Mouse (Mus musculus): ENCODE results near the gene Sipa1l1. TPM values are rescaled to one million over a fixed set of nuclear protein-coding genes. Genes with fewer than 3 reads are reported as not detected.

Sipa1l1 gene
- total RNA-seq, 2 experiments from 2014 or later = 26.9 to 29.9 TPM

DNA sequence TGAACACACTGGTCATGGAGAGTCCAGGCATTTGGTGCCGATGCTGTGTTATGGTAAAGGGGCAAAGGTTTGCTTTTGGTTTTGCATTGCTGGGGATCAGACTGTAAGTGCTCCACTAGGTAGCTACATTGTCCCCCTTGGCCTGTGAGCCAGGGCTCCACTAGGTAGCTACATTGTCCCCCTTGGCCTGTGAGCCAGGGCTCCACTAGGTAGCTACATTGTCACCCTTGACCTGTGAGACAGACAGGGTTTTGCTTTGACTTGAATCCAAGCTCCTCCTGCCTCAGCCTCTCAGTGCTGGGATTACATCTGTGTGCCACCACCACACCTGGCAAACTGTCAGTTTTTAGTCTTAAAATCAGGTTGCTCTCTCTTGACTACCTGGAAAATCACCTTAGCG, 115.9 kb downstream of the Sipa1l1 start:
- no peak; the same call in 1 of the 2 replicates for ATAC-seq (replicated peaks; ENCODE audit: poor library complexity)

DNA sequence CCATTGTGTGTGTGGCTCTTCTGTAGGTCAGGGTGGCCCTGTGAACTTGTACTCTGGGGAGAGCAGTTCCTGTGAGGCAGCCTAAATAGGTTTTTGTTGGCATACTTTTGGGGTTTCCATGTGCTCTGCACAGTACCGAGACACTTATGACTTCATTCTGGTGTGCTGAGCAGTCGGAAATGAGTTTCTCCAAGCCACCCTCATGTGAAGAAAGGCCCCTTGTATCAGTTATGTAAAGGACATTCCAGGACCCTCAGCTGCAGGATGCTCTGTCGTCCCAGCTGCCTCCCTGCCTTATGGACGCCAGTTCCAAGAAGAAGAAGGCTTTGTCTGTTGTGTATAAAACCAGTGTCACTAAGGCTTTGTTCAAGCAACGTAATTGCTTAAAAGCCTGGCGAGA, 116.9 kb downstream of the Sipa1l1 start:
- ATAC-seq (replicated peaks; ENCODE audit: poor library complexity) = no peak

DNA sequence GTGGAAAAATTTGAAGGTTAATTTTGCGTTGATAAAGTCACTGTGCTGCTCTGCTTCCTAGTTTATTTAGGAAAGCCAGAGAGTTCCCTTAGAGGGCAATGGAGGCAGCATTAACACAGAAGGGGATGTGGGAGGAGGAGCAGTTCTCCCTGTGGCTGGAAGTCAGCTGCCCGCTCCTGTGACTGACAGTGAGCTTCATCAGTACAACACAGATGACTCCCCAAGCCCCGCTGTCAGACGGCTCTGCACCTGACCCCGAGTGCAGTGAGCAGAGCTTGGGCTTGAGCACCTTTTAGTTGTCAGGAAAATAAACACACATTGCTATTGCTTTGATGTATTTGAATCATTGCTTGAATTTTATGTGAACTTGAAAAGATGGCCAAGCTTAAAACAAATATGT, 117.7 kb downstream of the Sipa1l1 start:
- no peak for ATAC-seq (replicated peaks; ENCODE audit: poor library complexity)

DNA sequence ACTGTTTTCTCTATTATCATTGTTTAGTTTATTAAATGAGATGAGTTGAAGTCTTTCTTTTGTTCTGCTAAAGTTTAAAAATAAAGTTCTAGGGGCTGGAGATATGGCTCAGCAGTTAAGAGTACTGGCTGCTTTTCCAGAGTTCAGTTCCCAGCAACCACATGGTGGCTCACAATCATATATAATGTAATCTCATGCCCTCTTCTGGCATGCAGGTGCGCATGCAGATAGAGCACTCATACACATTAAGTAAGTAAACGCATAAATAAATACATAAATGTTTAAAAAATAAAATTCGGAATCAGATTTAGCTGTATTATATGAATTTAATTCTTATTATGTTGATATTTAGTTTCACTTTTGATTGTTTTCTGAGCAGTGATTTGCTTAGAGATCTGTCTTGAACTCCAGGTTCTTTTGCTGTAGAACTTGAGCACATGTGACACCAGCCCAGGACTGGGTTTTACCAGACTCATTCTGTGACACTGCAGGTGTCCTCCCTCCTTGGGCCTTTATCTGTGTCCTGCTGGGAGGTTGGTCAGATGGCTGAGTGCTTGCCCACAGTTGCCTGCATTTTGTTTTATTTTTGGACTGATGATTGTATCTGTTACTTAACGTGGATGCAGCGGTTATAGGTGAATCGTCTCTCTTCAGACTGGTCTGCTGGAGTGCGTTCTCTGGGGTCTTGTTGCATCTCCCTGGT, 124.6 kb downstream of the Sipa1l1 start:
- no peak for ATAC-seq (replicated peaks; ENCODE audit: poor library complexity)

DNA sequence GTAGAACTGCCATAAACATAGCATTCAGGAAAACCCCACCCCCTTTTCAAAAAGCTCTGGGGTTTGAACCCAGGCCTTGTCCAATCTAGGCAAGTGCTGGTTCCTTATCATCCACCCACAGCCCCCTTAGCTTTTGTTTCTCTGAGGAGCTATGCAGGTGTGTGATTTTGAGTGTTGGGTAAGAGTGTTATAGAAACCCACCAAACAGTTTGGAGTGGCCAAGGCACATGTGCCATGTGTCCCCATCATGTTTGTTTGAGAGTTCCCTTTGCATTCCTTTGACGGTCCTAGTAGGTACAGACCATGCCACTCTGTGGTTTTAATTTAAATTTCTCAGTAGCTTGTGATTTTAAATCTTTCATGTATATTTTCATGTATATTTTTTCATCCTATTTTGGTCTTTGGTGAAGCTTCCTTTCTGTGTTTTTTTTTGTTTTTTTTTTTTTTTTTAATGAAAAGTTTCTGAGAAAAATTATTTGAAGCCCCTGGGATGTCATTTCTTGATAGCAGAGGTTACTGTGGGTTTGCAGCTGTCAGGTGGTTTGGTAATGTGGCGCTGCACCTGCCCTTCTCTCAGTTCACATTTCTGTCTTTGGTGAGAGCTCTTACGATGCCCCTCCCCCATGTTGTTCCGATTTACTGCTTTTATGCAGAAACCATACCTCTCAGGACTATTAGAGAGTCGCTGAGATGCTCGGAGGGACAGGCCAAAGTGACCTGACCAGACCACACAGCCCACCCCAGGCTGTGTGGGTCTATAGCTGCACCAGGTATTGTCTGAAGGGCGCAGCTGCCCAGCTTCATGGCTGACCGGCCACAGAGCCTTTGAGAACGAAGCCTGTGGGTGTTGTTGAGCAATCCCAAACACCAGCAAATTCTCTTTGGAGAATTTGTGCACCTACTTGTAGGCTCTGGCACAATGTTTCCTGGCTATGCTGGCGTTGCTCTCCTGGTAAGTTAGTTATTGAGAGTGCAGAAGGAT, 126.1 kb downstream of the Sipa1l1 start:
- ATAC-seq (replicated peaks; ENCODE audit: poor library complexity) = no peak

DNA sequence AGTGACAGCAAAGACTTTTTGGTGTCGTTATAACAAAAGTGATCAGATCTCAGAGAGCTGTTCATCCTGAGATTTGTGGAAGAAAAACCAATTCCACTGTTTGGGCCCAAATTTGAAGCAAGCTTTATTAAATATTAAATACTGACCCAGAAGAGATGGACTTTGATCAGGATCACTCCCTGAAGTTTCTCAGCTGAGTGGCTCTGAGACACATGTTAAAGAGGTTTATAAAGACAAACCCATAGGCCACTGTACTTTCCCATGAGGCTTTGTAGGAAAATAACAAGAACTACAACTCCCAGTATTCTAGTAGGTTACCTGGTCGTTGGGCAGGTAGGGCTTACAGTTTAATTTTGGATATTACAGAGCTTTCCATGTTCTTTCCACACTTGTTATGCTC, 127.2 kb downstream of the Sipa1l1 start:
- ATAC-seq (replicated peaks; ENCODE audit: poor library complexity) = no peak

DNA sequence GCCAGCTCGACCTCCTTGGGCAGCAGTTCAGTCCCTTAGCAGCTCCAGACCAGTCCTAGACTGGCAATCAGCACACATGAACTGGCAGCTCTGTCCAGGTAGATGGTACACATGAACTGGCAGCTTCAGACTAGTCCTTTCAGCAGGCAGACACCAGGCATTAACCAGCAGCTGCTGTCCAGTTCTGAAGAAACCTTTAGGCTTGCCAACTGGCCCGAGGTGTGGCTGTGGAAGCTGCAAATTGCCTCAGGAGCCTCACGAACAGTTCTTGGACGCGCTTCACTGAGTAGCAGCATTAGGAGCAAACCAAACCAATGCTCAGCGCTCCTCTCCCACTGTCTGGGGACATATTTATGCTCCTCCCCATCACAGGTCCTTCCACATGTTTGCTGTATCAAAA, 128.1 kb downstream of the Sipa1l1 start:
- no peak for ATAC-seq (replicated peaks; ENCODE audit: poor library complexity)

DNA sequence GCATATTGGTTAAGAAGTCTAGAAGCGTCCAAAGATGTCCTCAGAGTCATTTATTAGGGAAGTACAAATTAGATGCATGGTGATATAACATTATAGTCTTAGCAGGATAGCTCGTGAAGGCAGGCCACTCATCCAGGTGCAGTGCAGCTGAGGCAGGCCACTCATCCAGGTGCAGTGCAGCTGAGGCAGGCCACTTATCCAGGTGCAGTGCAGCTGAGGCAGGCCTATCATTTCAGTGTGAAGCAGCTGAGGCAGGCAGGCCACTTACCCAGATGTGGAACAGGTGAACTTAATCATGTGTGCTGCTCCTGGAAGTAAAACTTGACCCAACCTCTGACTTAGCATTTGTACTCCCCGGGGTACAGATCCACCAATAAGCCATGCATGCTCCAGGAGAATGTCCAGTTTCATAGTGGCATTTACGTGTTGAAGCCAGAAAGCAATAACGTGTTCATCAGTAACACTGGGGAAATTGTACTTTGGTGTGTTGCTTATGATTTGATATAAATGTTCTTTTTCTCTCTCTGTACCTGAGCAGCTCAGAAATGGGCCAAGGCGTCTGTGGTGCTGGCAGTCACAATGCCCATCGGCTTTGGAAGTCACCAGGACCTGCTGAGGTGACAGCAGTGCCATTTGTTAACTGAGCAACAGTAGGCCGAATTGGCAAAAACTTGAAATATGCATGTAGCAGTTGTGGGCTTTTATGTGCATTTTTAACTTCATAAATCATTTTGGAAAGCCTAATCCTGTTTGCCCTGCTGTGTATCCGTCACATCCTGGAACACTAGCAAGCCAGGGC, 129.7 kb downstream of the Sipa1l1 start:
- ATAC-seq (replicated peaks; ENCODE audit: poor library complexity) = no peak

DNA sequence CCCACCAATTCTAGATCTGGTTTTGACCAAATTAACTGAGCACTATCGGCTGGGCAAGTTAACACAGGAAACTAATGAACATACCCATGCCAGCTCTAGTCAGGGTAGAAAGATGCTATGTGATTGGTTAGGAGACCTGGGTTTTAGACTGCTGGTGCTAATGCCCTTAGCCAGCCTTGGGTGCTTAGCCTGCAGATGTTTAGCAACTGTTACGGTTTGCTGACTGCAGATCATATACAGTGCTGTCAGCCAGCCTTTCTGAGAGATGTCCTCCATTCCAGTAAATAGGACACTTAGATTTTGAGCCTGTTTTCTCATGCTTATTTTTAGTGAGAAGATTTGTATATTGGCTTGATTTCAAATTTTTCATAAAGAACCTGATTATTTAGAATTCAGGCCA, 135.0 kb downstream of the Sipa1l1 start:
- ATAC-seq (replicated peaks; ENCODE audit: poor library complexity) = no peak

DNA sequence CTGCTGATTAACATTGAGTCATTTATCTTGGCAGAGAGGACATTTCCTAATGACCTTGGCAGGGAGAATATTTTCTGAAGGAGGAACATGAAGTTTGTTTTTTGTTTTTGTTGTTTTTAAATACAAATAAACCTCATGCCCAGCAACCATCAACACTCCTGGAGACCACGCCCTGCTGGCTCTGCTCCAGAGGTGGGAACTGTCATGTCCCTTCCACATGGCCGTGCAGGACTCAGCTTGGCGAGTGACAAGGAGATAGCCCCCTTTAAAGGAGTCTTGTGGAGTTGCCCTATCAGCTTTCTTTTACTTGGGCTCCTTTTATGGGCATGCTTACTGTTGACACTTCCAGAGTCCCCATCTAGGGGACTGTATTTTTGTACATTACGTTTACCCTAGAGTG, 136.9 kb downstream of the Sipa1l1 start:
- ATAC-seq (replicated peaks; ENCODE audit: poor library complexity) = peak; percentile 58

DNA sequence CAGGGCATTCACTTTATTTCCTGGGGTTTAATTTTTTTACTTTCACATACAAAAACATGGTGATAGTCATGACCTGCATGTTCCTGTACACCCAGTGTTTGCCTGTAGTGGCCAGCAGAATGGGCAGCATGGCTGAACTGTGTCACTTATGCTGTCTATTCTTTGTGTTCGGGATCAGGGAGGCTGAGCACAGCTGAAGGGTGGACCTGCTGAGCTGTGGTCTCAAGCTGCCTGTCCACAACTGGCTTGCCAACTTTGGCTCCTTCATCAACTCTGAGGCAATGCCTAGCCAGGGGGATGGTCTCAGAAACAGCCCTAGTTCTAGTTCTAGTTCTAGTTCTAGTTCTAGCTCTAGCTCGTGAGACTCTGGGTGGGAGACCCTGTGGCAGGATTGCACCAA, 142.5 kb downstream of the Sipa1l1 start:
- no peak for ATAC-seq (replicated peaks; ENCODE audit: poor library complexity)

DNA sequence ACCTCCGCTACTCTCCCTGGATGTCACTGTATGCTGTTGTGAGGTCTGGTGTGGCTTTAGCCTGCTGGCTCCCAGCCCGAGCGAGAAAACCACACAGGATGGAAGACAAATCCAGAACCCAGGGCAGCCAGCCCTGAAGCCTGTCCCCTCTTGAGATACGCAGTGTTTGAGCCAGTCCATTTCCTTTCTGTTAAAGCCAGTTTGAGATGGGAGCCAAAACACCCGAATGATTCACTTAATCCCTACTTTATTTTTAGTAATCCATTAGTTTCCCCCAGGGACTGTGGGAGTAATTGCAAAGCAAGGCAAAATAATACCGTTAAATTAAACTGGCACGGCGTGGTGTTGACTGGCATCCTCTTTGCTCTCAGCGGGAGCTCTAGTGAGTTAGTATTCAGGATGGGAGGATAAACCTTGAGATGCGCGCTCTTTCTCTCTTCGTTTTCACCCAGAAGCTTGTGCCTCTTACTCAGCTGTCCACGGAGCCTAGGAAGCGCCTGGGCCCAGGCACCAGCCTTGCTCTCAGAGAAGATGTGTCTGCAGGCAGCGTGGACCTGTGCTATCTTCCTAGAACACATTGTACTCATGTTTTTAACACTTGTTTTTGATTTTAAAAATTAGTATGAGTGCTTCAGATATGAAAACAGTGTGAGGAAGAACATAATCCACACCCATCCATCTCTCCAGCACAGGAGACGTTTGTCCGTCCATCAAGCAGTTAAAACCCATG, 143.1 kb downstream of the Sipa1l1 start:
- peak; percentile 71 for ATAC-seq (replicated peaks; ENCODE audit: poor library complexity)

DNA sequence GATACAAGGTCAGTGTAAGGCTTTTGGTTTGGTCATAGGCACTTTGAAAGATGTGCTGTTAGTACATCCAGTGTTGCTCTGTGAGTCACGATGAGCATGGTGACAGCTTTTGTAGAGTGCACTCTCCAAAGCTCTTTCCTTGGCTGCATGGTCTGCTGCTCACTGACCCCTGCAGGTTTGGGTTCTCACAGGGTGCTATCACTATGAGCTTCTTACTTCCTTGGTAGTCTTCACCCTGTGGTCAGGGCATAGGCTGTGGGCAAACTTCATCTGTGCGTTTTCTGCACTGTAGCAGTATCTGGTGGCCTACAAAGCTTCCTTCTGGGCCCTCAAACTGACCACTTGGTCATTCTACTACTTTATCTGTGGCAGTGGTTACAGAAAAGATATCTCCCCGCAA, 144.0 kb downstream of the Sipa1l1 start:
- no peak for ATAC-seq (replicated peaks; ENCODE audit: poor library complexity)

DNA sequence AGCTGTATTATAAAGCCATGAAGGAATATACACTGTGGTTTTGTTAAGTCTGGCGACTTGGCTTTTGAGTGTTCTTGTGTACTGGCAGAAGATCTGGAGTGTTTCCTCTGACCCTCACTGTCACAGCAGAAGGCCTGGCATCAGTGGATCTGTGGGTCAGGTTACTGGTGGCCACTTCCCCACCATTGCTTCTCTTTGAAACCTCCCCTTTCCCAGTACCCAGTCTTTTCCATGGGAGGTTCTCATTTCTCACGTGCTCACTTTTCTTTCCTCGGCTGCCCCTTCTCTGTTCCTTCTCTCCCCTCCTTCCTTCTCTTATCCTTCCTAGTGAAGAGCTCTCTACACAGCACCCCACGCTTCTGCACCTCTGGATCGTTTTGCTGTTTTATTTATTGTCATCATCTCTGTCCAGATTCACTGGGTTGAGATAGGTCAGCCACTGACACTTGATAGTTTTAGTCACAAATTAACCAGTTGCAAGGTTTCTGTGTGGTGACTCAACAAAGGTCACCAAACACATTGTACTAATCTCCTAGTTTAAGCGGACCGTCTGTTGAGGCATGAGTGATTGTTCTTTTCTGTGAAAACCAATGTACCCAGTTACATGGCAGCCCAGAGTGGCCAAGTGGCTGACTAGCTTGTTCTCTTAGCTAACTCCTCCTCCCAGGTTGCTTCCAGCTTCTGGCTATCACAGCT, 150.5 kb downstream of the Sipa1l1 start:
- ATAC-seq (replicated peaks; ENCODE audit: poor library complexity) = no peak

DNA sequence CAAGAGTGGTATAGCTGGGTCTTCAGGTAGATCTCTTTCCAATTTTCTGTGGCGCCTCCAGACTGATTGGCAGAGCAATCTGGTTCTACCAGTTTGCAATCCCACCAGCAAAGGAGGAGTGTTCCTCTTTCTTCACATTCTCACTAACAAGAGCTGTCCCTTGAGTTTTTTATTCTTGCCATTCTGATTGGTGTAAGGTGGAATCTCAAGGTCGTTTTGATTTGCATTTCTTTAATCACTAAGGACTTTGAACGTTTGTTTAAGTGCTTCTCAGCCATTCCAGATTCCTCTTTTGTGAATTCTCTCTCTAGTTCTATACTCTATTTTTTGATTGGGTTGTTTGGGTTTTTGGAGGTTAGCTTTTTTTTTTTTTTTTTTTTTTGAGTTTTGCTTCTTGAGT, 151.1 kb downstream of the Sipa1l1 start:
- no peak for ATAC-seq (replicated peaks; ENCODE audit: poor library complexity)

DNA sequence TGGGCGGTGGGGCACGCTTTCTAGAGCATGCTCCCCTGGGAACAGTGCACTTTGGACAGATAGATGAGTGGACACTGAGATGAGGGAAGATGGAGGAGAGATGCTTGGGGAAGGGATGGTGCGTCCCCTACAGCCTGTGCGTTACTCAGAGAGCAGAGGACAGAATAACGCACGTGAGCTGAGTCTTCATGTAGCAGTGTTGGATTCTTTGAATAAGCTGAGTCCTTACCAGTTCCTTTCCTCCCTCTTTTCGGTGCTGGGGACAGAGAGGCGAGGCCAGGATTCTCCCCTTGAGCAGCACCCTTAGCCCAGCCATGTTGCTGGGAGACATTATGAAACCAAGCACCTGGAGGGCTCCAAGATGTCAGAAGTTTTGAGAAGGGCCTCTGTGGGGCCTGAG, 152.3 kb downstream of the Sipa1l1 start:
- no peak for ATAC-seq (replicated peaks; ENCODE audit: poor library complexity)

DNA sequence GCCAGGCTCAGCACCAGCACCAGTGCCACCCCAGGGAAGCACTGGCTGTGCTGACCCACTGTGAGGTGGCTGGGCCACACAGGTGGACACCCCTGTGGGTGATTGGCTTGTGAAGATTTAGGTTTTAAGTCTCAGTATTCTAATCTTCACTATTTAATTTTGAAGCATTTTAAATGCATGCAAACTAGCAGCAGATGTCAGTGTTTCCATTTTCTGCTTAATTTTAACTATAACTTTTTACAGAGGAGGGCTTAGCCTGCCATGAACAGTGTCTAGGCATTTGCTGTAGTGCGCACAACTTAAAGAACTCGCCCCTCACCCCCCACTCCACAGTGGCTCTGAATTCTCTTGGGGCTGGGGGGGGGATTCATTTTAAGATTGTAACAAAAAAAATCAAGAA, 152.7 kb downstream of the Sipa1l1 start:
- no peak for ATAC-seq (replicated peaks; ENCODE audit: poor library complexity)

DNA sequence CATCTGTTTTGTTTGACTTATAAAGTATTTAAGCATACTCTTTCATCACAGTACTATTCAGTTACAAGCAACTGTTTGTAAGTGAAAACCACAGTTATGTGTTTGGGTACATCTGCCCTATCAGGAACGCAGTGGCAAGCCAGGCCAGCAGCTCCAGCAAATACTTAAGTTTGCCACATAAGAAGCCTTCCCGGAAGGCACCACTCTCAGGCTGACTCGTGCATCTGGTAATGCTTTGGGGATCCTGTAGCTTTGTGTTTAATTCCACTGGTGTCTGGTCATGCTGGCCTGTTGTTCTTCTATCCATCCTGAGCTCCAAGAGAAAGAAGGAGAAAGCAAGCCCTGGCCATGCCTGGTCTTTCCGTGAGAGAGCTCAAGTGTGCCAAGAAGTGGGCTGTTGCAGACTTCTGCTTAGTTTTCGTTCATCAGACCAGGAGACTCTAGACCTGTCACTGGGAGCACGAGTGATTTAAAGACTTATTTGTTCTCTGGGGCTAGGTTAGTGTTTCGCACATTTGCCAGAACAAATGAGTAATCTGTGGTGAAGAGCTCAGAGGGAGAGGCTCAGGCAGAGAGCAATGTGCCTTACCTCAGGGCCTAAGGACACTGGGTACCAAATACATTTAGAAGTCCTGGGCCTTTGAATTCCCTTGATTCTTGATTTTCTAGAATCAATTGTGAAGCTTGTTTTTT, 153.8 kb downstream of the Sipa1l1 start:
- ATAC-seq (replicated peaks; ENCODE audit: poor library complexity) = no peak

DNA sequence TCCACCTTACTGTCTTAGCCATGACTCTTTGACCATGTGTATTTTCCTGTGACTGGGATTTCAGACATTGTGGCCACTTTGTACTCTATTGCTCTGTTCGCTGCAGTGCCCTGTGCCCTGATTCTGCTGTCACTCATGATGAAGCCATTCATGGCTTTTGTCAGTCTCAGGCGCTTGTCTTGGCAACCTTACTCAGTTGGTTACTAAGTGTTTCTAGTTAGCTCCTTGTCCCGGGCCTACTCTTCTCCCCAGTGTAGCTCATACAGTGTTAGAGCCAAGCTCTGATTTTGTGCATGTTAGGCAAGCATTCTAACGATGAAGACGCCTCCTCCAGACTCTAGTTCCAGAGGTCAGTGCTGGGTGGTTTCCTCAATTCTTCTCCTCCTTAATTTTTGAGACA, 155.5 kb downstream of the Sipa1l1 start:
- no peak for ATAC-seq (replicated peaks; ENCODE audit: poor library complexity)

DNA sequence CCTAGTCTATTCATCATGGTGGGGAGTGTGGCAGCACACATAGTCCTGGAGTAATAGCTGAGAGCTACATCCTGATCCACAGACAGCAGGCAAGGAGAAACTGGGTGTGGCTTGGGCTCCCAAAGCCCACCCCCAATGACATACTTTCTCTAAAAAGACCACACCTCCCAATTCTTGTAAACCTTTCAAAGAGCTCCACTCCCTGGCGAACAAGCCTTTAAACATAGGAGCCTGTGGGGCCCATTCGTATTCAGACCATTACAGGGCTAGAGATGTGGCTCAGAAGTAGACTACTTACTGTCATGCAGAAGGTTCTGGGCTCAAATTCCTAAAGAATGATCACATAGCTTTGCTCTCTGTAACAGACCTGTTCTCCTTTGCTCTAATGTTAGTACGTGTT, 156.4 kb downstream of the Sipa1l1 start:
- no peak for ATAC-seq (replicated peaks; ENCODE audit: poor library complexity)
